Mouse (Mus musculus) NIH3T3 (cell line): Measurements from ENCODE around the gene Zfp729a.

Source experiments
- DNase-seq: peaks from one replicate; pipeline ENCODE4 v3.0.0-alpha.2; 2012; ENCODE audit warnings: low read depth

The Zfp729a gene

GRCm38 (mm10) chr13:67637294-67638007, at the start of gene Zfp729a, which contains the start of gene Gm49345:
Gene Zfp729a (minus strand): TSS chr13:67637791.
Gene Gm49345 (minus strand): TSS chr13:67637769.
- peak; percentile 92 for DNase-seq

- no peak for DNase-seq
Observed at GRCm38 (mm10) chr13:67686971-67687370, 49.4 kb upstream of the Zfp729a start, which contains the start of gene Zfp738. Gene Zfp738 (minus strand): TSS chr13:67687071.

GRCm38 (mm10) chr13:67683841-67684240, 46.2 kb upstream of the Zfp729a start:
- peak; percentile 24 for DNase-seq

GRCm38 (mm10) chr13:67682959-67683735, 45.6 kb upstream of the Zfp729a start:
- DNase-seq = peak; percentile 89

DNA sequence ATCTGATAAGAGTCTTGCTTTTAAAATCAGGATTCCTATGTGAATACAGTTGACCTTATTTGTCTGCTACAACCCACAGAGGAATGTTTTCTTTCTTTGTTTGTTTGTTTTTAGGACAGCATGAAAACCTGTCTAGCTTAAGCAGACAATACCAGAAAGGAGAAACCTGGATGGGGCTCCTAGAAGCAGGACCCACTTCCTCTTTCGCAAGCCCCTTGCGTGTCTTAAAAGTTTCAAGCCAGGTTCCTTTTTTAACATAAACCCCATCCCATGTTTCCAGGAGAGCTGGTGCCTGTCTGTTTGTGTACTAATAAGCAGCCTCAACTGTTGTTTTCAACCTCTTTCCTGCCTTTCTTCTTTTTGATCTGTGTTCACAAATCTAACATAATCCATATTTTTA, 37.3 kb upstream of the Zfp729a start:
- DNase-seq = no peak

DNA sequence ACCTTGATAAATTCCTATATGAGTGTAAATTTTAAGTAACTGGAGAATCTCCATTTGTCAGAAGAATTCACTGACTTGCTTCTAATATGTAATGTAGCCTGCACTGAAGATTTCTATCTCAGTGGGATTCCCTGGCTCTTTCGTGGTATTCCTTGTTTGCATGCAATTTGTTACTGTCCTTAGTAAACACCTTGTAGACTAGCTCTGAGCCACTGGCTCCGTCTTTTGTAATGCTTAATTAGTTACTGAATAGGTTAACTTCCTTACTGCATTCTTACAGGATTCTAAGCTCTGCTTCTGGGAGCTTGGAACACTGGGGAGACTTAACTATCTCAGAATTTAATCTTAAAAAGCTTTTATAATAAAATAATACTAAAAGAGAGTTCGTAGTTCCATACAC, 14.9 kb upstream of the Zfp729a start:
- no peak for DNase-seq

DNA sequence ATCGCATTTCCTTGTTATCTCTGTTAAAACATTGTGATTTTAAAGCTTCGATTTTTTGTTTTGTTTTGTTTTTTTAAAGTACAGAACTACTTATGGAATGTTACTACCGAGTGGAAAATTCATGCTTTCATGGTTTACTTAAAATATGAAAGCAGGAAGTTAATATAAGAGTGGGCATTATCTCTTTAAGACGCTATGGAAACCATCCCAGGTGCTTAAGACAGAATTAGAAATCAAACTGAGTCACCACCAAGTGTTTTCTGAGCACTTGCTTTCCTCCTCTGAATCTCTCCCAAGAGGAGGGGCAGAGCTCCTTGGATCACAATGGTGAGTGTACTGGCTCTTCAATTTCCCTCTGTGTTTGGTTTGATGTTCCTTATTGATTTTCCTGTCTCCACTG, 27.5 kb downstream of the Zfp729a start:
- peak; percentile 31 for DNase-seq

- peak; percentile 90 for DNase-seq
Observed at GRCm38 (mm10) chr13:67609066-67609876, 28.3 kb downstream of the Zfp729a start, which contains the start of gene Zfp729b. Gene Zfp729b (minus strand): TSS chr13:67609707.

DNA sequence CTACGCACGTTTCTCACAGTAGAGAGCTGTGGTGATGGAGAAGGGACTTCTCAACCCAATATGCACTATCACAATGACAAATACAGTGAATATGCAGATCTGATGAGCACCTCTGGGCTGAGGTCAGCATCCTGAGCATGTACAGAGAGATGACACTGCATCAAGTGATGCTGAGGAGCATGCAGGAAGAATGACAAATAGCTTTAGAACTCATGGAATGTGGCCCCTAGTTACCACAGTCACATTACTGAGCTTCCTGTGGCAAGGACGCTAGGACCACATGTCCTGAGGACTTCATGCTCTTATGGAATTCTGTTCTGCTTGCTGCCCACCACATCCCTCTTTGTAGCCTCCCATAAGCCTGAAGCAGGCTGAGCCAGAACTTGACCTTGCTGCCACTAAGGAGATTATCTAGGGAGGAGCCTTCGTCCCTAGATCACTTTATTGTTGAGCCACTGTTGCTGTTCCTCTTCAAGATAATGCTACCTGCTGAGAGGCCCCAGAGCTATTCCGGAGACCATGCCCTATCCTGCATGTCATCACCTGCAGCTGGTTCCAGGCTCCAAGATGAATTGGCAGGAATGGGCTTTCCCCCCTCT, 64.9 kb downstream of the Zfp729a start:
- no peak for DNase-seq
